Mouse (Mus musculus): ENCODE results near the gene Gpt2. TPM values are rescaled to one million over a fixed set of nuclear protein-coding genes. Genes with fewer than 3 reads are reported as not detected.

Gene Gpt2
- total and polyA plus RNA-seq, 3 experiments, result 0.49 TPM; not detected in 2

GRCm38 (mm10) chr8:85512234-85512633 lies 19.9 kb downstream of the Gpt2 start:
- H3K4me1 ChIP-seq (ENCODE audit: insufficient read depth, low read depth, low read length), result peaks cover 6% of the 10 kb centered on the region; the same call in 1 of the 2 replicates
- H3K9me3 ChIP-seq (replicated peaks), result no peaks in the 10 kb centered on the region
- no peak for ATAC-seq (ENCODE audit: extremely low read depth, insufficient number of reproducible peaks, low FRiP score, poor library complexity, severe bottlenecking)
- H3K36me3 ChIP-seq (replicated peaks), result no peaks in the 10 kb centered on the region
- TF ChIP-seq GATA1 (IDR thresholded peaks at IDR 0.05; ENCODE audit: borderline replicate concordance, low read length), result no peak
- no peak for TF ChIP-seq POLR2AphosphoS5 (IDR thresholded peaks at IDR 0.05; ENCODE audit: insufficient replicate concordance, low read depth, low read length)
- no peak for DNase-seq (ENCODE audit: low spot score)
- peaks cover 27% of the 10 kb centered on the region for H3K27me3 ChIP-seq (ENCODE audit: insufficient read depth, low read length)
- H3K4me3 ChIP-seq (ENCODE audit: low read depth, low read length), result no peak overlapping the region

- no peak for ATAC-seq (ENCODE audit: extremely low read depth, insufficient number of reproducible peaks, low FRiP score, poor library complexity, severe bottlenecking)
- Histone ChIP-seq H3K4me1 (ENCODE audit: insufficient read depth, low read depth, low read length) (peaks cover 6% of the 10 kb centered on the region; the same call in 1 of the 2 replicates), H3K4me3 (ENCODE audit: low read depth, low read length) (no peak overlapping the region), H3K27me3 (ENCODE audit: insufficient read depth, low read length) (peaks cover 30% of the 10 kb centered on the region), H3K9me3 (replicated peaks) (no peaks in the 10 kb centered on the region), H3K36me3 (replicated peaks) (no peaks in the 10 kb centered on the region)
- TF ChIP-seq TAL1 (conservative IDR thresholded peaks at IDR 0.05; ENCODE audit: low read depth, low read length), result no peak
- TF ChIP-seq POLR2AphosphoS5 (IDR thresholded peaks at IDR 0.05; ENCODE audit: insufficient replicate concordance, low read depth, low read length), result no peak
- no peak for TF ChIP-seq GATA2 (IDR thresholded peaks at IDR 0.05; ENCODE audit: borderline replicate concordance, low read depth, low read length)
- TF ChIP-seq CTCF (IDR thresholded peaks at IDR 0.05; ENCODE audit: low read depth, low read length), result no peak
- no peak for TF ChIP-seq GATA1 (IDR thresholded peaks at IDR 0.05; ENCODE audit: borderline replicate concordance, low read length)
- no peak for DNase-seq (ENCODE audit: low spot score)
Measured at GRCm38 (mm10) chr8:85513283-85513682, 20.9 kb downstream of the Gpt2 start.

GRCm38 (mm10) chr8:85515391-85515790 lies 23.0 kb downstream of the Gpt2 start:
- DNase-seq (ENCODE audit: low spot score) (no peak), ATAC-seq (ENCODE audit: extremely low read depth, insufficient number of reproducible peaks, low FRiP score, poor library complexity, severe bottlenecking) (no peak)
- no peak for TF ChIP-seq CTCF (IDR thresholded peaks at IDR 0.05; ENCODE audit: low read depth, low read length)
- TF ChIP-seq TAL1 (conservative IDR thresholded peaks at IDR 0.05; ENCODE audit: low read depth, low read length), result no peak
- no peak for TF ChIP-seq GATA1 (IDR thresholded peaks at IDR 0.05; ENCODE audit: borderline replicate concordance, low read length)
- TF ChIP-seq POLR2AphosphoS5 (IDR thresholded peaks at IDR 0.05; ENCODE audit: insufficient replicate concordance, low read depth, low read length), result no peak
- no peak for TF ChIP-seq GATA2 (IDR thresholded peaks at IDR 0.05; ENCODE audit: borderline replicate concordance, low read depth, low read length)
- Histone ChIP-seq H3K4me3 (ENCODE audit: low read depth, low read length) (no peak overlapping the region), H3K27me3 (ENCODE audit: insufficient read depth, low read length) (peaks cover 35% of the 10 kb centered on the region), H3K4me1 (ENCODE audit: insufficient read depth, low read depth, low read length) (peaks cover 6% of the 10 kb centered on the region; the same call in 1 of the 2 replicates), H3K9me3 (replicated peaks) (no peaks in the 10 kb centered on the region), H3K36me3 (replicated peaks) (no peaks in the 10 kb centered on the region)

GRCm38 (mm10) chr8:85517336-85517735 lies 25.0 kb downstream of the Gpt2 start:
- H3K4me1 ChIP-seq (ENCODE audit: insufficient read depth, low read depth, low read length), result peaks cover 6% of the 10 kb centered on the region; the same call in 1 of the 2 replicates
- no peaks in the 10 kb centered on the region for H3K9me3 ChIP-seq (replicated peaks)
- H3K4me3 ChIP-seq (ENCODE audit: low read depth, low read length), result no peak overlapping the region
- DNase-seq (ENCODE audit: low spot score) (no peak), ATAC-seq (ENCODE audit: extremely low read depth, insufficient number of reproducible peaks, low FRiP score, poor library complexity, severe bottlenecking) (no peak)
- no peaks in the 10 kb centered on the region for H3K36me3 ChIP-seq (replicated peaks)
- TF ChIP-seq GATA1 (IDR thresholded peaks at IDR 0.05; ENCODE audit: borderline replicate concordance, low read length), result no peak
- no peak for TF ChIP-seq TAL1 (conservative IDR thresholded peaks at IDR 0.05; ENCODE audit: low read depth, low read length)
- no peak for TF ChIP-seq POLR2AphosphoS5 (IDR thresholded peaks at IDR 0.05; ENCODE audit: insufficient replicate concordance, low read depth, low read length)
- TF ChIP-seq CTCF (IDR thresholded peaks at IDR 0.05; ENCODE audit: low read depth, low read length), result no peak
- H3K27me3 ChIP-seq (ENCODE audit: insufficient read depth, low read length), result peaks cover 41% of the 10 kb centered on the region

GRCm38 (mm10) chr8:85517956-85518355 lies 25.6 kb downstream of the Gpt2 start:
- peaks cover 6% of the 10 kb centered on the region; the same call in 1 of the 2 replicates for H3K4me1 ChIP-seq (ENCODE audit: insufficient read depth, low read depth, low read length)
- no peaks in the 10 kb centered on the region for H3K9me3 ChIP-seq (replicated peaks)
- H3K27me3 ChIP-seq (ENCODE audit: insufficient read depth, low read length), result peaks cover 41% of the 10 kb centered on the region
- no peak overlapping the region for H3K4me3 ChIP-seq (ENCODE audit: low read depth, low read length)
- ATAC-seq (ENCODE audit: extremely low read depth, insufficient number of reproducible peaks, low FRiP score, poor library complexity, severe bottlenecking), result no peak
- no peak for DNase-seq (ENCODE audit: low spot score)
- TF ChIP-seq GATA1 (IDR thresholded peaks at IDR 0.05; ENCODE audit: borderline replicate concordance, low read length) (no peak), CTCF (IDR thresholded peaks at IDR 0.05; ENCODE audit: low read depth, low read length) (no peak), POLR2AphosphoS5 (IDR thresholded peaks at IDR 0.05; ENCODE audit: insufficient replicate concordance, low read depth, low read length) (no peak), GATA2 (IDR thresholded peaks at IDR 0.05; ENCODE audit: borderline replicate concordance, low read depth, low read length) (no peak), TAL1 (conservative IDR thresholded peaks at IDR 0.05; ENCODE audit: low read depth, low read length) (no peak)
- no peaks in the 10 kb centered on the region for H3K36me3 ChIP-seq (replicated peaks)

GRCm38 (mm10) chr8:85520586-85520985 lies 28.2 kb downstream of the Gpt2 start:
- Histone ChIP-seq H3K4me1 (ENCODE audit: insufficient read depth, low read depth, low read length) (peaks cover 2% of the 10 kb centered on the region; the same call in 1 of the 2 replicates), H3K9me3 (replicated peaks) (no peaks in the 10 kb centered on the region), H3K36me3 (replicated peaks) (no peaks in the 10 kb centered on the region), H3K4me3 (ENCODE audit: low read depth, low read length) (no peak overlapping the region), H3K27me3 (ENCODE audit: insufficient read depth, low read length) (peaks cover 37% of the 10 kb centered on the region)
- DNase-seq (ENCODE audit: low spot score) (no peak), ATAC-seq (ENCODE audit: extremely low read depth, insufficient number of reproducible peaks, low FRiP score, poor library complexity, severe bottlenecking) (no peak)
- TF ChIP-seq TAL1 (conservative IDR thresholded peaks at IDR 0.05; ENCODE audit: low read depth, low read length) (no peak), CTCF (IDR thresholded peaks at IDR 0.05; ENCODE audit: low read depth, low read length) (no peak), POLR2AphosphoS5 (IDR thresholded peaks at IDR 0.05; ENCODE audit: insufficient replicate concordance, low read depth, low read length) (no peak), GATA1 (IDR thresholded peaks at IDR 0.05; ENCODE audit: borderline replicate concordance, low read length) (no peak), GATA2 (IDR thresholded peaks at IDR 0.05; ENCODE audit: borderline replicate concordance, low read depth, low read length) (no peak)
